Mouse (Mus musculus) embryonic facial prominence, embryonic 11.5 days (tissue): ENCODE data around the gene Gm3417. TPM values are rescaled to one million over a fixed set of nuclear protein-coding genes. Genes with fewer than 3 reads are reported as not detected.
A peak's percentile ranks its signal among the peaks of the same experiment; 100 is the strongest.
"Not testable (repeated sequence)": the region's sequence is repeated elsewhere in the genome, so short reads cannot be mapped to it uniquely, and the experiment has no call there.

Source experiments
- ATAC-seq: fragments of 200-750 bp; cut with Nextera tagmentation; replicated peaks from 2 replicates; pipeline ENCODE4 v1.8.0; 2017; ENCODE audit warnings: low read depth; ENCODE audit not compliant: insufficient number of reproducible peaks, low FRiP score, low TSS enrichment
- DNase-seq: peaks from one replicate; pipeline ENCODE4 v3.0.0-alpha.2; 2015; ENCODE audit warnings: low spot score
- H3K27ac ChIP-seq: fragments of 300-500 bp; sonication (generic); replicated peaks from 2 replicates; pipeline ENCODE4 v1.5.1; 2014; ENCODE audit warnings: mild to moderate bottlenecking, low read depth, low read length, control low read depth
- H3K27me3 ChIP-seq: fragments of 300-500 bp; sonication (generic); 2 replicates; pipeline ENCODE4 v1.6.1; 2014; ENCODE audit warnings: mild to moderate bottlenecking, low read length, moderate library complexity, mixed read lengths; ENCODE audit not compliant: control insufficient read depth, insufficient read depth
- H3K36me3 ChIP-seq: fragments of 300-500 bp; sonication (generic); replicated peaks from 2 replicates; pipeline ENCODE4 v1.6.1; 2014; ENCODE audit warnings: low read depth, mild to moderate bottlenecking, low read length, moderate library complexity, mixed read lengths; ENCODE audit not compliant: control insufficient read depth, insufficient read depth
- H3K4me1 ChIP-seq: fragments of 300-500 bp; sonication (generic); 2 replicates; pipeline ENCODE4 v1.6.1; 2014; ENCODE audit warnings: low read length, mixed read lengths; ENCODE audit not compliant: control insufficient read depth, insufficient read depth
- H3K4me2 ChIP-seq: fragments of 300-500 bp; sonication (generic); 2 replicates; pipeline ENCODE4 v1.6.1; 2014; ENCODE audit warnings: low read depth, mild to moderate bottlenecking, control low read depth, low read length, moderate library complexity
- H3K4me3 ChIP-seq: fragments of 300-500 bp; sonication (generic); 2 replicates; pipeline ENCODE4 v1.5.1; 2014; ENCODE audit warnings: low read depth, low read length, control low read depth
- H3K9ac ChIP-seq: fragments of 300-500 bp; sonication (generic); replicated peaks from 2 replicates; pipeline ENCODE4 v1.6.1; 2014; ENCODE audit warnings: mild to moderate bottlenecking, control low read depth, low read length
- H3K9me3 ChIP-seq: fragments of 300-500 bp; sonication (generic); replicated peaks from 2 replicates; pipeline ENCODE4 v1.6.1; 2016; ENCODE audit warnings: mild to moderate bottlenecking, low read length, inconsistent platforms, mixed read lengths; ENCODE audit not compliant: control insufficient read depth
- WGBS: fragments of 180-500 bp; shearing (Covaris S2); extraction: QIAGEN DNeasy Blood & Tissue Kit; methylation state at CpG from one replicate; pipeline ENCODE4 v1.1.7; 2014; 5-methylcytosine and 5-hydroxymethylcytosine counted together
- polyA plus RNA-seq: library from polyadenylated mRNA; unstranded; fragments of >200 nt; fragmentation: Nextera tagmentation; extraction: Ambion mirVana; gene quantifications from 2 replicates; pipeline ENCODE4 v1.2.1, GENCODE M21; 2014

Gm3417 gene
- not detected in 2 replicates for polyA plus RNA-seq

- ATAC-seq = peak; percentile 98
- not testable (repeated sequence) for H3K4me2 ChIP-seq, H3K9me3 ChIP-seq, H3K4me1 ChIP-seq, H3K27me3 ChIP-seq, H3K27ac ChIP-seq, DNase-seq, H3K9ac ChIP-seq, H3K4me3 ChIP-seq, H3K36me3 ChIP-seq
- WGBS = no CpG with 5 or more reads among the region's 60 CpGs
Observed at GRCm38 (mm10) chr17:14978362-14979038, at the start of gene Gm3417, which contains the start of gene 9030025P20Rik. TSS of gene Gm3417 (minus strand) at chr17:14978790. TSS of gene 9030025P20Rik (plus strand) at chr17:14978468.

- not testable (repeated sequence) for H3K9ac ChIP-seq, H3K4me1 ChIP-seq, H3K4me3 ChIP-seq, ATAC-seq, H3K27ac ChIP-seq, H3K9me3 ChIP-seq, H3K27me3 ChIP-seq, DNase-seq, H3K4me2 ChIP-seq, H3K36me3 ChIP-seq
- WGBS = no CpG with 5 or more reads among the region's 6 CpGs
Observed at GRCm38 (mm10) chr17:15025513-15025912, 46.9 kb upstream of the Gm3417 start.

- DNase-seq, H3K9ac ChIP-seq: not testable (repeated sequence)
Observed at GRCm38 (mm10) chr17:15024502-15025193, 46.1 kb upstream of the Gm3417 start.

GRCm38 (mm10) chr17:15023878-15024492 lies 45.4 kb upstream of the Gm3417 start:
- no CpG with 5 or more reads among the region's 97 CpGs for WGBS
- ATAC-seq = peak; percentile 40
- H3K27me3 ChIP-seq, H3K4me2 ChIP-seq, H3K27ac ChIP-seq, H3K4me3 ChIP-seq, H3K4me1 ChIP-seq, H3K9me3 ChIP-seq, DNase-seq, H3K36me3 ChIP-seq, H3K9ac ChIP-seq: not testable (repeated sequence)

More at GRCm38 (mm10) chr17:15024502-15025193, 46.1 kb upstream of the Gm3417 start:
- H3K36me3 ChIP-seq, H3K4me3 ChIP-seq, H3K27me3 ChIP-seq, H3K27ac ChIP-seq, H3K4me1 ChIP-seq, H3K4me2 ChIP-seq, H3K9me3 ChIP-seq: not testable (repeated sequence)
- WGBS = no CpG with 5 or more reads among the region's 48 CpGs
- ATAC-seq = peak; percentile 88

GRCm38 (mm10) chr17:15021503-15022220 lies 43.1 kb upstream of the Gm3417 start:
- not testable (repeated sequence) for ATAC-seq, DNase-seq, H3K27ac ChIP-seq, H3K4me2 ChIP-seq, H3K27me3 ChIP-seq, H3K4me1 ChIP-seq, H3K9ac ChIP-seq, H3K36me3 ChIP-seq, H3K4me3 ChIP-seq, H3K9me3 ChIP-seq
- WGBS = 72% methylated on average over 3 of the region's 3 CpGs

- not testable (repeated sequence) for H3K4me2 ChIP-seq, H3K9me3 ChIP-seq, H3K27ac ChIP-seq, H3K4me3 ChIP-seq, H3K36me3 ChIP-seq, DNase-seq, H3K27me3 ChIP-seq, H3K4me1 ChIP-seq, H3K9ac ChIP-seq
- peak; percentile 97 for ATAC-seq
- WGBS = no CpG with 5 or more reads among the region's 60 CpGs
Observed at GRCm38 (mm10) chr17:15009706-15010413, 31.3 kb upstream of the Gm3417 start, which contains the start of gene Gm3435. TSS of gene Gm3435 (plus strand) at chr17:15010176.

- not testable (repeated sequence) for H3K4me3 ChIP-seq, DNase-seq, H3K27ac ChIP-seq, H3K27me3 ChIP-seq, H3K4me1 ChIP-seq, ATAC-seq, H3K36me3 ChIP-seq, H3K9ac ChIP-seq, H3K4me2 ChIP-seq, H3K9me3 ChIP-seq
- WGBS = no CpG with 5 or more reads among the region's 3 CpGs
Observed at GRCm38 (mm10) chr17:15009088-15009487, 30.5 kb upstream of the Gm3417 start.
